Mouse (Mus musculus): ENCODE measurements around the gene Meis2. TPM values are rescaled to one million over a fixed set of nuclear protein-coding genes. Genes with fewer than 3 reads are reported as not detected.

Gene Meis2
- total and polyA plus RNA-seq, 3 experiments: 3.1 to 9.8 TPM; not detected in 1

- H3K27ac ChIP-seq (ENCODE audit: control insufficient read depth, low read depth, low read length): no peak overlapping the region
- DNase-seq (ENCODE audit: low read depth, low spot score): no peak
- H3K4me1 ChIP-seq (ENCODE audit: control insufficient read depth in 1 of 2, insufficient read depth in 2 of 2, low read length in 2 of 2): no peaks in the 10 kb centered on the region
- no peaks in the 10 kb centered on the region for H3K36me3 ChIP-seq (ENCODE audit: control insufficient read depth in 1 of 2, insufficient read depth in 2 of 2, low read length in 2 of 2)
- TF ChIP-seq SMC3 (IDR thresholded peaks at IDR 0.05; ENCODE audit: low read depth, low read length) (no peak; the same call in 1 of the 2 replicates), NRF1 (IDR thresholded peaks at IDR 0.05; ENCODE audit: insufficient read depth, low read depth, low read length, poor library complexity, severe bottlenecking) (no peak), ZNF384 (IDR thresholded peaks at IDR 0.05; ENCODE audit: low read depth, low read length) (peak; percentile 64), BHLHE40 (IDR thresholded peaks at IDR 0.05; ENCODE audit: borderline replicate concordance, low read depth, low read length) (no peak), RAD21 (IDR thresholded peaks at IDR 0.05; ENCODE audit: low read depth, low read length) (peak; percentile 40)
- no peaks in the 10 kb centered on the region for H3K27me3 ChIP-seq (ENCODE audit: control insufficient read depth in 1 of 2, insufficient read depth in 2 of 2, low read length in 2 of 2)
- H3K79me2 ChIP-seq (ENCODE audit: control insufficient read depth, insufficient read depth, low read length, poor library complexity): no peaks in the 10 kb centered on the region
- no peak overlapping the region for H3K4me3 ChIP-seq (ENCODE audit: control insufficient read depth in 1 of 2, insufficient read depth in 1 of 2, low read depth in 2 of 2, low read length in 2 of 2)
- no peaks in the 10 kb centered on the region for H3K9me3 ChIP-seq (replicated peaks; ENCODE audit: insufficient read depth, low read length)
- H3K9ac ChIP-seq (ENCODE audit: control insufficient read depth, low read depth, low read length, poor library complexity, severe bottlenecking): no peak overlapping the region
Observed at GRCm38 (mm10) chr2:116105179-116105578, 39.5 kb upstream of the Meis2 start.

DNA sequence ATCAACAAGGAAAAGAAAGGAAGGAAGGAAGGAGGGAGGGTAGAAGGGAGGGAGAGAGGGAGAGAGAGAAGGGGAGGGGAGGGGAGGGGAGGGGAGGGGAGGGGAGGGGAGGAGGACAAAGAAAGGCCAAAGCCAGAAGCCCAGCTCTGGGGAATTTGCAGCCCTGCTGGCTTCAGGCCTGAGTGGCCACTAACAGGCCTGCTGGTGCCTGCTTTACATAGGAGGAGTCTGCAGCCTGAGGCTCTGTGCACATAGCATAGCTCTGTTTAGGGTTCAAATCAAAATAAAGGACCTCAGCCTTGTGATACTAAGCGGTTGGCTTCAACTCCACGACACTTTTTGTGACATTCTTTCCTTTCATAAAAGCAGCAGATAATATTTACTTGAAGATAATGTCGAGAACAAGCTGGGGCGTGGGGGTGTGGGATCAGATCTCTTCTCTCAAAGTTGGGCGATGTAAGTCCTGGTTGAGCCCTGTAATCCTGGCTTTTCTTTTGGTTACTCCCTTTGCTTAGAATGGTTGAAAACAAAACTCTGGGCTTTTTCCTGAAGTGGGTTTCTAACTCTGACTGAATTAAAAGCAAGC is 37.9 kb upstream of the Meis2 start:
- no peaks in the 10 kb centered on the region for H3K9me3 ChIP-seq (replicated peaks; ENCODE audit: insufficient read depth, low read length)
- H3K4me3 ChIP-seq (ENCODE audit: control insufficient read depth in 1 of 2, insufficient read depth in 1 of 2, low read depth in 2 of 2, low read length in 2 of 2): no peak overlapping the region
- H3K79me2 ChIP-seq (ENCODE audit: control insufficient read depth, insufficient read depth, low read length, poor library complexity): no peaks in the 10 kb centered on the region
- H3K27ac ChIP-seq (ENCODE audit: control insufficient read depth, low read depth, low read length): no peak overlapping the region
- no peaks in the 10 kb centered on the region; a peak in 1 of 4 replicates for H3K27me3 ChIP-seq (ENCODE audit: control insufficient read depth in 1 of 2, insufficient read depth in 2 of 2, low read length in 2 of 2)
- DNase-seq (ENCODE audit: low read depth, low spot score): no peak
- H3K9ac ChIP-seq (ENCODE audit: control insufficient read depth, low read depth, low read length, poor library complexity, severe bottlenecking): no peak overlapping the region
- H3K4me1 ChIP-seq (ENCODE audit: control insufficient read depth in 1 of 2, insufficient read depth in 2 of 2, low read length in 2 of 2): no peaks in the 10 kb centered on the region
- H3K36me3 ChIP-seq (ENCODE audit: control insufficient read depth in 1 of 2, insufficient read depth in 2 of 2, low read length in 2 of 2): no peaks in the 10 kb centered on the region
- TF ChIP-seq CHD2 (IDR thresholded peaks at IDR 0.05; ENCODE audit: low read length) (no peak), MAFK (IDR thresholded peaks at IDR 0.05; ENCODE audit: borderline replicate concordance, low read depth, low read length) (no peak), GATA1 (IDR thresholded peaks at IDR 0.05; ENCODE audit: low read depth, low read length) (no peak), GABPA (IDR thresholded peaks at IDR 0.05; ENCODE audit: low read depth, low read length) (no peak), USF2 (IDR thresholded peaks at IDR 0.05; ENCODE audit: borderline replicate concordance in 1 of 2, insufficient read depth in 1 of 2, low read depth in 1 of 2, low read length in 2 of 2) (no peak), BHLHE40 (IDR thresholded peaks at IDR 0.05; ENCODE audit: borderline replicate concordance, low read depth, low read length) (no peak), ELF1 (IDR thresholded peaks at IDR 0.05; ENCODE audit: low read depth, low read length) (no peak), RCOR1 (IDR thresholded peaks at IDR 0.05; ENCODE audit: low read depth, low read length) (no peak), ETS1 (IDR thresholded peaks at IDR 0.05; ENCODE audit: low read depth, low read length) (no peak), TBP (IDR thresholded peaks at IDR 0.05; ENCODE audit: low read depth, low read length) (no peak), KAT2A (conservative IDR thresholded peaks at IDR 0.05; ENCODE audit: low read depth, low read length) (no peak), MAX (IDR thresholded peaks at IDR 0.05; ENCODE audit: low read length) (no peak)

Data from MEL (cell line).